Mouse (Mus musculus): ENCODE results near the gene Arhgdig. TPM values are rescaled to one million over a fixed set of nuclear protein-coding genes. Genes with fewer than 3 reads are reported as not detected.
"Not testable (repeated sequence)": the region's sequence is repeated elsewhere in the genome, so short reads cannot be mapped to it uniquely, and the experiment has no call there.

Arhgdig gene
- polyA plus RNA-seq, 1 experiment from 2014 or later = 117 TPM

DNA sequence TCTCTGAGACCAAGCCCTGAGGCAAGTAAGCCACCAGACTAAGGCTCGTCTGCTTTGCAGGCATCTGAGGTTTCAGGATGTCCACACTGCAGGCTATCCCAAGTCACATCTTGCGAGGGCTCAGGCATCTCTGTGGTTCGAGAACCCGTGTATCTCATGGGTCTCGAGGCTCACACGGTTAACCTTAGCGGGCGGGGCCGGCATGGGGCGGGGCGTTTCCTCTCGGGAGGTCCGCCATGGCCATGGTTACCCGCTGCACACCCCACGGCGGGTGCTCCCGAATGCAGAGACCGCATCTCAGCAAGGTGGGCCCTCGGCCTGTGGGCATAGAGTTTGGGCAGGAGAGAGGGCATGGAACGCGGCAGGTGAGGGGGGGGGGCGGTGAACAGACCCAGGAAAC, 4.8 kb downstream of the Arhgdig start, which contains the start of gene Rgs11:
Rgs11 (plus strand) TSS at position 215 of the 400 bp plus-strand sequence.
- ATAC-seq (ENCODE audit: low read depth) = no peak

DNA sequence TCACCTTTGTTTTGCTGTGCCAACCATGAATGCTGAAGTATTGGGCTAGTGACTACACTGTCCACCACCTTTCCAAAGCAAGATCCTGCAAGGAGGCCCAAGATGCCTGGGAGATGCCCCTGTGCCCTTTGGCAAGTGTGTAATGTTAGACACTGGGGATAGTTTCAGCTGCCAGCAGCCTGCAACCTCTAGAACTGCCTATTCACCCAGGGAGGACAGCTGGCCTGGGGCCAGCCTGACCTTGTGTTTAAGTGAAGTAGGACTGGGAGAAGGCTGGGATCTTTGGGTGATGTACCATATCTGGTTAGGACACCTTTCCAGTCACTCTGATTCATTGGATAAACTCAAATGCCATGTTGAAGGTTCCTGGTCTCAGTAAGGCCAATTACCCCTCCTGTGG, 5.6 kb downstream of the Arhgdig start:
- H3K9me3 ChIP-seq = no peaks in the 10 kb centered on the region
- no peak overlapping the region for H3K4me3 ChIP-seq
- H3K9ac ChIP-seq = no peak overlapping the region
- peaks cover 14% of the 10 kb centered on the region for H3K36me3 ChIP-seq
- peaks cover 35% of the 10 kb centered on the region for H3K4me1 ChIP-seq (replicated peaks)
- no peak overlapping the region for H3K27ac ChIP-seq (replicated peaks)
- H3K4me2 ChIP-seq = no peak overlapping the region; the same call in 1 of the 2 replicates
- H3K27me3 ChIP-seq = peaks cover 78% of the 10 kb centered on the region
- no peak for ATAC-seq (ENCODE audit: low read depth)

More for the DNA sequence above, 4.8 kb downstream of the Arhgdig start, which contains the start of gene Rgs11:
- Histone ChIP-seq H3K27me3 (peaks cover 78% of the 10 kb centered on the region), H3K9ac (peak within 1 kb of the TSS; percentile 62), H3K4me2 (peak within 1 kb of the TSS; percentile 92), H3K9me3 (no peaks in the 10 kb centered on the region), H3K27ac (replicated peaks) (no peak within 1 kb of the TSS), H3K36me3 (peaks cover 7% of the 10 kb centered on the region), H3K4me3 (peak within 1 kb of the TSS; percentile 42), H3K4me1 (replicated peaks) (peaks cover 35% of the 10 kb centered on the region)
- WGBS = 3% methylated on average over 22 of the region's 22 CpGs

DNA sequence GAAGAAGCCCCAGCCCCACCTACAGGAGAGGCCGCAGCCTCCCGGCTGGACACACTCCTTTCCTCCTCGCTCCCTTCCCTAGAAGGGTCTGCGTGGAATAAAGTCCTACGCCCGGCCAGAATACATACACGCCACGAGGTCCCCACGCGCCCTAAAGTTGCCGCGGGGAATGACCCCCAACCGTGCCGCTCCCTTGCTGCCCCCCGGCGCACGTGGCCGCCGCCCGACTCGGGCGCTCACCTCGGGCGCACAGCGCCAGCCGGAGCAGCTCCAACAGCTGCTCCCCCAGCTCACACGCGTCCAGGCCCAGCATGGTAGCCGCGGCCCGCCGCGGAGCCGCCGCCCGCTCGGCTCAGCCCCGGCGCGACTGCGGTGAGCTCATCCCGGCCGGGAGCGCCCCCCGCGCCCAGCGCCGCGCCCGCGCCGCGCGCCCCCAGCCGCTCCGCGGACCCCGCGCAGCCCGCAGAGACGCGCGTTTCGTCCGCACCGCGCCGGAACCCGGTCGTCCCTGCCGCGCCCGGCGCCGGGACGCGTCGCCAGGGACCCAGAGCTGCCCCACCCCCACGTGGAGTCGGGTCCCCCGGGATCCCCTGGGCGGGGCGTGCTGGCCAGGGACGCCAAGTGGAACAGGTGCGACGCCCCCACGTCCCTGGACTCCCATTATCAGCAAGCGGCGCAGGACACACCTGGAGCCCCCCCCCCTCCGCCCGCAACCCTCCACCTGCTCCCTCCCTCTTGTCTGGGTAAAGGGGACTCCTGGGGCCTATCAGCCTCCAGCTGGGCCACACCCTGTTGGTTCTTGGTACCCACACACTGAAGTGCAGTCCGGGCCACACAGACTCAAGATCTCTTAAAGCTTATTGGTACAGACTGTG, 6.5 kb downstream of the Arhgdig start:
- H3K27me3 ChIP-seq = peaks cover 76% of the 10 kb centered on the region
- peak overlapping the region; percentile 59 for H3K4me3 ChIP-seq
- H3K4me2 ChIP-seq = peak overlapping the region; percentile 92
- under 1% methylated on average over 83 of the region's 92 CpGs for WGBS
- H3K4me1 ChIP-seq (replicated peaks) = peaks cover 35% of the 10 kb centered on the region
- H3K27ac ChIP-seq (replicated peaks) = peak overlapping the region; percentile 46
- H3K36me3 ChIP-seq = peaks cover 24% of the 10 kb centered on the region
- H3K9me3 ChIP-seq = no peaks in the 10 kb centered on the region
- peak overlapping the region; percentile 79 for H3K9ac ChIP-seq
- peak; percentile 63 for ATAC-seq (ENCODE audit: low read depth)

DNA sequence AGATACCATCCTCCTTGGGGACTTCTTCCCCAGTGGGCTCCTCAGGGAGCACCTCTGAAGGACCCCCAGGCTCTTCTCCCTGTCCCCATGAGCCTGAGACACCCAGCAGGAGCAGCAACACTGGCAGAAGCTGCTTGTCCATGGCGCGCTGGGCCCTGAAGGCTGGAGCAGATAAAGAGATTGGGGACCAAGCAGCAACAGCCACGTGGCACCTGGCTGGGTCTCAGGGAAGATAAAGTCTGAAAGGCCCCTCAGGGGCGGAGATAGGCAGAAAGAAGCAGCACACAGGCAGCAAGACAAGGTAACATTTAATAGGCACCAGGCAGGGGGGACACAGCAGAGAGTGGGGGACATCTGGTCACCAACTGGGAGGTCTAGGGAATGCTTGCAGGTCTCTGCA, 8.7 kb downstream of the Arhgdig start, which contains the start of gene Pdia2:
Pdia2 (minus strand) TSS at position 196 of the 400 bp plus-strand sequence.
- WGBS = 77% methylated on average over 4 of the region's 4 CpGs
- no peak within 1 kb of the TSS for H3K4me3 ChIP-seq
- ATAC-seq (ENCODE audit: low read depth) = no peak

DNA sequence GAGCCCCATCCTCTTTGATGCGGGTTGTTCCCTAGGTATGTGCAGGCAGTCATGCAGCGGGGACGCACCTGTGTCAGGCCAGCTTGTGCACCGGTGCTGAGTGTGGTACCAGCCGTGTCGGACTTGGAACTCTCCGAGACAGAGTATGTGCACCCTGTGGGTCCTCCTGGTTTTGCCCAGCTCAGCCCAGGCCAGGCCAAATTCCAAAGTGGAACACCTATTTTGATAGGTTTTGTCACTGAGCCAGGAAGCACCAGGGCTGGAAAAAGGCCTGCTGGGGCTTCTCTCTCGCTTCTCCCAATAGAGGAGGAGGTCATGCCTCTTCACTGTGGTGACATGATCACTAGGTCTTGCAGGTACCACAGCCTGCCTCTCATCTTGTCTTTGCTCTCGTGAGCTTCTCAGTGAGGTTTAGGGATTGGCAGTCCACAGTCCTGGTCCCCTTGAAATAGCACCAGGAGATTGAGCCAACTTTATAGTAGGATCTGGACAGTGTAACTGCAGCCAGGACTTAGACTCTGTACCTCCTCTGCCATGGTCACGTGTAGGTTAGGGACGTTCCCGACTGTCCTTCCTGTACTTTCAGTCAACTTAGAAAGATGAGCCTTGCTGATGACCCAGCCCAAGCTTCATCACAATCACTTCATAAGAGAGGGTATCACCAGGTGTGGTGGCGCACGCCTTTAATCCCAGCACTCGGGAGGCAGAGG, 14.9 kb downstream of the Arhgdig start:
- no peaks in the 10 kb centered on the region for H3K27me3 ChIP-seq
- H3K4me3 ChIP-seq = no peak overlapping the region
- H3K9ac ChIP-seq = no peak overlapping the region
- WGBS = 98% methylated on average over 15 of the region's 15 CpGs
- H3K36me3 ChIP-seq = peaks cover 98% of the 10 kb centered on the region
- no peaks in the 10 kb centered on the region for H3K9me3 ChIP-seq
- no peak overlapping the region for H3K27ac ChIP-seq (replicated peaks)
- no peaks in the 10 kb centered on the region for H3K4me1 ChIP-seq (replicated peaks)
- no peak for ATAC-seq (ENCODE audit: low read depth)
- H3K4me2 ChIP-seq = no peak overlapping the region

More for the DNA sequence above, 8.7 kb downstream of the Arhgdig start, which contains the start of gene Pdia2:
- H3K4me2 ChIP-seq = peak within 1 kb of the TSS; percentile 92
- peaks cover 45% of the 10 kb centered on the region for H3K36me3 ChIP-seq
- no peaks in the 10 kb centered on the region for H3K9me3 ChIP-seq
- H3K27me3 ChIP-seq = peaks cover 56% of the 10 kb centered on the region
- H3K9ac ChIP-seq = no peak within 1 kb of the TSS
- no peak within 1 kb of the TSS for H3K27ac ChIP-seq (replicated peaks)
- H3K4me1 ChIP-seq (replicated peaks) = peaks cover 35% of the 10 kb centered on the region

DNA sequence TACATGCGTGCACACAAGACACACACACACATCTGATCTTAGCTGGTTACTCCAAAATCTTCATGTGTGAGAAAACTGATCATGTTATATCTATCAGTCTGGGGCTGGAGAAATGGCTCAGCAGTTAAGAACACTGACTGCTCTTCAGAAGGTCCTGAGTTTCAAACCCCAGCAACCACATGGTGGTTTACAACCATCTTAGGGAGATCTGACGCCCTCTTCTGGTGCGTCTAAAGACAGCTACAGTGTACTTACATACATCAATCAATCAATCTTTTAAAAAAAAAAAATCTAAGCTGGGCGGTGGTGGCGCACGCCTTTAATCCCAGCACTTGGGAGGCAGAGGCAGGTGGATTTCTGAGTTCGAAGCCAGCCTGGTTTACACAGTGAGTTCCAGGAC, 16.1 kb downstream of the Arhgdig start:
- H3K4me3 ChIP-seq; H3K4me2 ChIP-seq; H3K27me3 ChIP-seq; H3K27ac ChIP-seq (replicated peaks); H3K9ac ChIP-seq; H3K4me1 ChIP-seq (replicated peaks); H3K9me3 ChIP-seq; ATAC-seq (ENCODE audit: low read depth): not testable (repeated sequence)
- peaks cover 96% of the 10 kb centered on the region for H3K36me3 ChIP-seq
- WGBS = 96% methylated on average over 7 of the region's 7 CpGs

DNA sequence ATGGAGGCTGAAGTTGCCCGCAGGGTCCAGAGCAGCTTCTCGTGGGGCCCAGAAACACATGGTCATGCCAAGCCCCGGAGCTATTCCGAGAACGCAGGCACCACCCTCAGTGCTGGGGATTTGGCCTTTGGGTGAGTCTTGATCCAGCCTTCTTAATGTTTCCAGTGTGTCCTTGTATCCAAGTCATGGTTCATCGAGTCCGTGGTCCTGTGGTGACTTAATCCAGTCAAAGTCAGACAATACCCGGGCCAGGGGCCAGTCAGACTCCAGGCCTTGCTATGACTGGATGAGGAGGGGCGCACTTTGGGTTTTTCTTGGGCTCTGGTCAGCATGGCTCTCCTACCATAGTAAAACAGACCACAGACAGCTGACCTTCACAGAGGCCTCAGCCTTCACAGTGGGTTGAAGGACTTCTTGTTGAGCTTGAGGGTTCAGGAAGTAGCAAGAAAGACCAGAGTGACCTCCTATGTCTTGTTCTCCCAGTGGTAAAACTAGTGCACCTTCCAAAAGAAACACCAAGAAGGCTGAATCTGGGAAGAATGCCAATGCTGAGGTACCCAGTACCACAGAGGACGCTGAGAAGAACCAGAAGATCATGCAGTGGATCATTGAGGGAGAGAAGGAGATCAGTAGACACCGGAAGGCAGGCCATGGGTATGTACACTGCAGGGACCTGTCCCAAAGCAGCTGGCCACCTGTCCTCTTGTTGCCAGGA, 19.3 kb downstream of the Arhgdig start:
- no peak overlapping the region for H3K27ac ChIP-seq (replicated peaks)
- H3K4me2 ChIP-seq = no peak overlapping the region
- H3K4me1 ChIP-seq (replicated peaks) = no peaks in the 10 kb centered on the region
- 94% methylated on average over 11 of the region's 11 CpGs for WGBS
- no peaks in the 10 kb centered on the region for H3K9me3 ChIP-seq
- no peak for ATAC-seq (ENCODE audit: low read depth)
- no peak overlapping the region for H3K4me3 ChIP-seq
- H3K9ac ChIP-seq = no peak overlapping the region
- H3K27me3 ChIP-seq = no peaks in the 10 kb centered on the region
- peaks cover 95% of the 10 kb centered on the region for H3K36me3 ChIP-seq

DNA sequence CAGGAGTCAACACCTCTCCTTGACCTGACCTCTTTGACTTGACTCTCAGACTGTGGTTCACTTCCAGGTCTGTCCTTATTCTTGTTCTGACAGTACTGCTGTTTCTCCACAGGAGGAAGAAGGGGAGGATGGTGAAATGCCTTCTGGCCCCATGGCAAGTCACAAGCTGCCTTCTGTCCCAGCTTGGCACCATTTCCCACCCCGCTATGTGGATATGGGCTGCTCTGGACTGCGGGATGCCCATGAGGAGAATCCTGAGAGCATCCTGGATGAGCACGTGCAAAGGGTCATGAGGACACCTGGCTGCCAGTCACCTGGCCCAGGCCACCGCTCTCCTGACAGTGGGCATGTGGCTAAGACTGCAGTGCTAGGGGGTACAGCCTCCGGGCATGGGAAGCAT, 20.0 kb downstream of the Arhgdig start:
- Histone ChIP-seq H3K9ac (no peak overlapping the region), H3K27ac (replicated peaks) (no peak overlapping the region), H3K4me2 (no peak overlapping the region), H3K27me3 (no peaks in the 10 kb centered on the region), H3K4me3 (no peak overlapping the region), H3K36me3 (peaks cover 95% of the 10 kb centered on the region), H3K9me3 (no peaks in the 10 kb centered on the region), H3K4me1 (replicated peaks) (no peaks in the 10 kb centered on the region)
- ATAC-seq (ENCODE audit: low read depth) = no peak
- 96% methylated on average over 5 of the region's 5 CpGs for WGBS

DNA sequence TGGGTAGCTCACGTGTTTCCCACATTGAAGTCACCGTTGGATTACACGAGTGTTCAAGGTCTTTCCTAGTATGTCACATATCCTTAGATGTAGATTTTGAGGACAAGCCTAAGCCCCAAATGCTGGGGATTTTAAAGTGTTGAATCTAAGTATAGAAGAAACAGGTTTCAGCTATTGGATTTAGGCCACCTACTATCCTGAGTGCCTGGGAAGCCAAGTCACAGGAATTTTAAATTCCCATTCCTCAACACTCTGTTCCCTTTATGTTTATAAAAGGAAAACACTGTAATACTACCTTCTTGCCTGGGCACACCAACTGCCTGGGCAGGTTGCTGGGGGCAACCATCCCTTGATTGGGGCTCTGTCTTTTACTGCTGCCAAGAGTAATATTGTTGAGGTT, 26.4 kb downstream of the Arhgdig start:
- H3K36me3 ChIP-seq = peaks cover 63% of the 10 kb centered on the region
- no peak overlapping the region for H3K27ac ChIP-seq (replicated peaks)
- no peaks in the 10 kb centered on the region for H3K27me3 ChIP-seq
- no peaks in the 10 kb centered on the region for H3K4me1 ChIP-seq (replicated peaks)
- 96% methylated on average over 3 of the region's 3 CpGs for WGBS
- no peak overlapping the region for H3K9ac ChIP-seq
- ATAC-seq (ENCODE audit: low read depth) = no peak
- no peak overlapping the region for H3K4me2 ChIP-seq
- no peak overlapping the region for H3K4me3 ChIP-seq
- no peaks in the 10 kb centered on the region for H3K9me3 ChIP-seq

DNA sequence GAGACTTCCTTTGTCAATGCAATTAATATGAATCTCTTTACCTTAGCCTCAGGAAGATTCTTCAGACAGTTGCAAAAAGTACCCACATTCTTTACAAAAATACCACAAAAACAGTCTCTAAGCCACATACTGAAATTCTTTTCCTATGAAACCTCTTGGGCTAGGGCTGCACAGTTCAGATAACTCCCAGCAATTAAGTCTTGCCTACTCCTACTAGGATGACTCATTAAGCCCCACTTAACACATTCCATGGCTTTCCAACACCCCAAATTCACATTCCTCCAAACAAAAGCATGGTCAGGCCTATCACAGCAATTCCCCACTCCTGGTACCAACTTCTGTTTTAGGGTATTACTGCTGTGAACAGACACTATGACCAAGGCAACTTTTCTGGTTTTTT, 29.0 kb downstream of the Arhgdig start:
- Histone ChIP-seq H3K27me3 (no peaks in the 10 kb centered on the region), H3K9ac (no peak overlapping the region), H3K4me1 (replicated peaks) (no peaks in the 10 kb centered on the region), H3K27ac (replicated peaks) (no peak overlapping the region), H3K9me3 (no peaks in the 10 kb centered on the region), H3K36me3 (peaks cover 58% of the 10 kb centered on the region), H3K4me2 (no peak overlapping the region), H3K4me3 (no peak overlapping the region)
- ATAC-seq (ENCODE audit: low read depth) = no peak

DNA sequence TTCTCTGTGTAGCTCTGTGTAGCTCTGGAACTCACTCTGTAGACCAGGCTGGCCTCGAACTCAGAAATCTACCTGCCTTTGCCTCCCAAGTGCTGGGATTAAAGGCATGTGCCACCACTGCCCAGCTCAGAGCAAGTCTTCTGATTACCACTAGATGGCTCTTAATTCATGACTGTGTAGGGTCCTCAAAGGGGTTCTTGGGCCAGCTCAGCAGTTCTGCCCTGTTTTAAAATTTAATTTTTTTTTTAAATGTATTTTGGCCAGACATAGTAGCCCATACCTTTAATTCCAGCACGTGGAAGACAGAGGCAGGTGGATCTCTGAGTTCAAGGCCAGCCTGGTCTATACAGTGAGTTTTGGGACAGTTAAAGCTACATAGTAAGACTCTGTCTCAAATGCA, 32.3 kb downstream of the Arhgdig start:
- not testable (repeated sequence) for H3K9ac ChIP-seq; H3K4me3 ChIP-seq; H3K4me2 ChIP-seq; H3K27me3 ChIP-seq; H3K4me1 ChIP-seq (replicated peaks); H3K9me3 ChIP-seq; ATAC-seq (ENCODE audit: low read depth); H3K27ac ChIP-seq (replicated peaks)
- peaks cover 46% of the 10 kb centered on the region for H3K36me3 ChIP-seq
- 80% methylated on average over 2 of the region's 2 CpGs for WGBS

DNA sequence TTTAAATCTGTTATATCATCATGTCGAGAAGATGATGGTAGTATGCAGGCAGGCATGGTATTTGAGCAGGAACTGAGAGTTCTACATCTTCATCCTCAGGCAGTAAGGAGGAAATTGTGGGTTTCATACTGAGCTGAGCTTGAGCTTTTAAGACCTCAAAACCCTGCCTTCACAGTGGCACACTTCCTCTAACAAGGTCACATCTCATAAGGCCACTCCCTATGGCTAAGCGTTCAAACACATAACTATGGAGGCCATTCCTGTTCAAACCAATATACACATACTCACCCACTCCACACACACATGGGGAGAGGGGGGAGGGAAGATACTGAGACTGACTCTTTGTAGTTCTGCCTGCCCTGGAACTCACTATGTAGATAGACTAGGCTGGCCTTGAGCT, 39.5 kb downstream of the Arhgdig start:
- Histone ChIP-seq H3K4me3 (no peak overlapping the region), H3K27me3 (no peaks in the 10 kb centered on the region), H3K9ac (no peak overlapping the region), H3K9me3 (no peaks in the 10 kb centered on the region), H3K4me2 (no peak overlapping the region), H3K36me3 (peaks cover 8% of the 10 kb centered on the region; the same call in 1 of the 2 replicates), H3K27ac (replicated peaks) (no peak overlapping the region), H3K4me1 (replicated peaks) (peaks cover 11% of the 10 kb centered on the region; the same call in 1 of the 2 replicates)
- ATAC-seq (ENCODE audit: low read depth) = no peak
- WGBS = 89% methylated on average over 2 of the region's 2 CpGs
